Mouse (Mus musculus) telencephalon, adult 2 months (tissue): ENCODE data around the gene Gm20683.

ENCODE experiments used
- DNase-seq: peaks from one replicate; pipeline ENCODE4 v3.0.0-alpha.2; 2011; ENCODE audit warnings: low read depth, low spot score

Gene Gm20683

DNA sequence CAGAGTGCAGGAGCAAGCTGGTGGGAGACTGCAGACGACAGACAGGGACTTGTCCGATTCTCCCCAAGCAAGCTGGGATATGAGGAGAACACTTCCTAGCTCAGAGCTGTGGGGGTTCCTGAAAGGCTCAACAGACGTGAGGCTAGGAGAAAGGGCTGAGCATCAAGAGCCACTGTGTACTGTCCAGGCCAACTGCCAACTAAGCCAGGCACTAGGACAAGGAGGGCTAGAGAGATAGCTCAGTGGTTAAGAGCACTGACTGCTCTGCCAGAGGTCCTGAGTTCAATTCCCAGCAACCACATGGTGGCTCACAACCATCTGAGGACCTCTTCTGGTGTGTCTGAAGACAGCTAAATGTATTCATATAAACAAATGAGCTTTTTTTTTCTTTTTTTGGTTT is 946 bp upstream of the Gm20683 start:
- DNase-seq: no peak

DNA sequence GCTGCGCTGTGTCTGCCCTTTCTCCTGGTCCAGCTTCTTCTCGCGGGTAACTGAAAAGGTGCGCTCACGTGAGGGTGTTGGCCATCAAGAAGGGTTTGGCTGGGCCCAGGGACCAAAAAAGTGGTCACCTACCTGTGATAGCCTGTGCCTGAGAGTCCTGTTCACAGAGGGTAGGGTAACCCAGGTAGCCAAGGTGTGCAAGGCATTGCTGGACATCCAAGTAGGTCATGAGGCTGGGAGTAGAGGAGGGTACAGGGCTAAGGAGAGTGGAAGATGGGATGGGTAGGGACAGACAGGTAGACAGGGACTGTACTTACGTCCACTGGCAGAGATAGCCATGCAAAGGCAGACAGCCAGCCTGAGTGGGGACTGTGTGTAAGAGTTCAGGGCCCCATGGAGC is 1.0 kb downstream of the Gm20683 start:
- no peak for DNase-seq

DNA sequence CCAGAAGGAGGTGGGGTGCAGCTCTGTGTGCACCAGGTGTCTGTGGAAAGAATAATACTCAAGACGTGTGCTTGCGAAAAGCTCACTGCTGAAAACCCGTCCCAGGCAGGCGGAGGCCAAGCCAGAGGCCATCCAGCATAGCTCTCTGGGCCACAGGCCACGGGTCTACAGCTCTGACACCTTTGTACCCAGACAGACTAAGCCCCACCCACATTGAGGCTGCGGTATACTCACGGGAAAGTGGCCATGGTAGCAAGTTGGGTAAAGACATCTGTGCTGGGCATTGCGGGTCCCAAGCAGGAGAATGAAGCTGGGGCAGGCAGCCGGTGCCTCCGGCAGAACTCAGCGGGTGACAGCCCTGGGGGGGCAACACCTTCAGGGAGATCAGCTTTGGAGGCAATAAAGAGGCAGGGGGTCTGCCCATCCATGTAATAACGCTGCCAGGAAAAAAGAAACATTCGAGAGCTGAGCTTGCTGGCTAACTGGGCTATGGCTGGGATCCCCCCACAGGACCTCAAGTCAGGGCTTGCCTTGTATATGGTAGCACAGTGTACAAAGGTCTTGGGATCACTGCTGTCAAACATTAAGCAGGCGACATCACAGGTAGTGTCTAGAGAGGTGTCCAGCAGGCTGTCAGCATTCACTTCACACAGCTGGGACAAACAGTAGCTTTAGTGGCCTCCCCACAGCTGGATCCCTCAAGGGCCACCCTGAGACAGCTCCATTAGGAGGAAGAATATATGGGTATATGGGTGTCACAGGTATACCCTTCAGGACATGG is 1.9 kb downstream of the Gm20683 start:
- no peak for DNase-seq

DNA sequence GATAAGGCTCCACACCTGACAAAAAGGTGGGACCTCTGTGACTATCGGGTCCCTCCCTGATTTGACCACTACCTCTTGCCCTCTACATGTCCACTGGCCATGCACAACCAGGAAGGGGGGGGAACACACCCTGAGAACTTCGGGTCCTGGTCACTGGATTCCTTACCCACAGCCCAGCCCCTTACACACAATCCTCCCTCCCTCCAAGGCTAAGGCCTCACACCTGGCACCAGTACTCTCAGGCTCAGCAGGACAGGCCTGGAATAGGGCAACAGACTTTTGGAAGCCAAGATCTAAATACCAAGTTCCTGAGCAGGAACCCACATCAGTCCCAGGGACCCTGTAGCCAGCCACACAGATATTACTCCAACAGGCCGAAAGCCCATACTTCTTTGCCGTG is 2.7 kb downstream of the Gm20683 start:
- no peak for DNase-seq

DNA sequence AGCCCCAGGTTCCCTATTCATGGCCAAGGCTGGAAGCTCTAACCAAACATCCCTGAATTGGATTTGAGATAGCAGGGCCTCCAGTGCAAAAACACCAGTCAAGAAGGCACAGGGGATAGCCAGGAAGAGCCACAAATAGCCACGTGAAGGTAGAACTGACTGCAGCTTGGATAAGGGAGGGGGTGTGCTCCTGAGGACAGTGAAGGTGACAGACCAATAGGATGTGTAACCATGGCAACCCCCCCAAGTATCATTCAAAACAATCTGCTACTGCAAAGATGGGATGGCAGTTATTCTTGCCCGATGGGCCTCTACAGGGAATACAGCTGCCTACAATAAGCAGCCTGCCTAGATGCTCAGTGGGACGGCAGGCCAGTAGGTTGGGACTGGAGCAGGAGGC is 4.0 kb downstream of the Gm20683 start:
- no peak for DNase-seq

DNA sequence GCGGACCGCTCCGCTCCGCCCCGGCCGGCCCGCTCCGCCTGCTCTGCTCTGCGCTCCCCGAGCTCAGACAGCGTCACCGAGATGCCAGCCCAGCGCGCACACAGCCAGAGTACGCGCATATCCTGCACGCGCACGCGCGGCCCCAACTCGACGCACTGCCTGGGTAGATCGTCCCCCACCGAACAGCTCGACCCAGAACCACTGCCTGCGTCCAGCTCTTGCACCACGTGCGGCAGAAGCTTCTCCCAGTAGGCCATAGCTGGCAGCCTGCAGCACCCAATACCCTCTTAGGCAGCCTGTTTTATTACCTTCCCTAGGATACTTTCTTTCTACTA is 4.5 kb downstream of the Gm20683 start, which contains the start of gene Rhbdl1:
TSS of gene Rhbdl1 (minus strand) at position 220 of the 335 bp plus-strand sequence.
- peak; percentile 78 for DNase-seq

DNA sequence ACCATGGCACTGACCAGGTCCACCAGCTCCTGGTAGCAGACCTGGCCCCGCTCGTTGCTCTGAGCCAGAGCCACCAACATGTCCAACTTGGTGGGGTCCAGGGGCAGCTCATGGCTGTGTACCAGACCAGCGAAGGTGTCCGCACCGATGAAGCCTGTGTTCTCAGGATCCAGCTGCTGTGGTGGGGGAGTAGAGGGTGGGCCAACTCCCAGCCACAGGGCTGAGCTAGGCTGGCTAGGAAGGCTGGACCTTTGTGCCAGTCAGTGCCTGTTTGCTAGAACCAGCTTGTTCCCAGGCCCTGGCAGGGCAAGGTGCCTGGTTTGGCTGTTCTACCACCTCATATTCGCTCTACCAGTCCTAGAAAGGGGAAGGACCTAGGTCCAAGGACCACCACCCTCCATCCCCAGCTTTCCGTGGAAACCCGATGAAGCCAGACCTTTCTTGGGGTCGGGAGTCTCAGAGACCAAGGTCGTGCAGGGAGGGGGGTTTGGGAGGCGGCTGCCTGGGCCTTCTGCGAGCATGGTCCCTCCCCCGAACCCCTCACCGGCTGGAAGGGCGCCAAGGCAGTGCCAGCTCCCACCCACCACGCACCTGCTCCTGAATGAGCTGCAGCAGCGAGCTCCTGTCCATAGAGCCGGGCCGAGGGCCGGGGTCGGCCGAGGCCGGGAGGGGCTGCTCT is 5.0 kb downstream of the Gm20683 start:
- DNase-seq: no peak

DNA sequence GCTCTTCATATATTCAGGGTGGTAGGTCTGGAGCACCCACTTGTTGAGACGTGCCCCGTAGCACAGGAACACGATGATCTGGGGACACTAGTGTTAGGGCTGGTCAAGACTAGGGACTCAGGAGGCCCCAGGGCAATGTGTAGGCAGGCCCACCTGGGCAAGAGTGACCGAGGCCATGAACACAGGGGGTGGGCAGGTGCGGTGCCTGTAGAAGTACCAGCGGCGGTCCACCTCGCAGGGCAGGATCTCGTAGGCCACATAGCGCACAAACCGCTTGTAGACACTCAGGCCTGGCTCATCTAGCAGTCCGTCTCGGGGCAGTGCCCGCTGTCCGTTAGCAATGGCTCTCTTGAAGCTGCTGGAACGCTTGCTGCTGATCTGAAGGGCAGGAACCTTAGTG is 5.7 kb downstream of the Gm20683 start:
- DNase-seq: no peak

DNA sequence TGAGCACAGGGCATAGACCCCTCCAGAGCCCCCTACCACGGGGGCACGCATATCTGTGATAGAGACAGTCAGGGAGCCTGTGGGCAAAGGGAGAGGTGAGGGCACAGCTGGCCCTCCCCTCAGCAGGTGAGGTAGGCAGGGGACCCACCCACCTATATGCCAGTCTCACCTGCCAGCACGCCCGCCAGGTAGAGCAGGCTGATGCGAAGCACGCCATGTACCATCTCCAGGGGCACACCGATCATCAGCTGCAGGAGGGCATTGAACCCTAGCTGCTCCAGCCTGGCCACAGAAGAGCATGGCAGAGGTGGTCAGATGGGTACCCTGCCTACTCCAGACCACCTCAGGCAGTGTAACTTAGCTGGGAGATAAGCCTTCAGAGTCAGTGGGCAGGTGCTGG is 6.3 kb downstream of the Gm20683 start:
- DNase-seq: no peak

DNA sequence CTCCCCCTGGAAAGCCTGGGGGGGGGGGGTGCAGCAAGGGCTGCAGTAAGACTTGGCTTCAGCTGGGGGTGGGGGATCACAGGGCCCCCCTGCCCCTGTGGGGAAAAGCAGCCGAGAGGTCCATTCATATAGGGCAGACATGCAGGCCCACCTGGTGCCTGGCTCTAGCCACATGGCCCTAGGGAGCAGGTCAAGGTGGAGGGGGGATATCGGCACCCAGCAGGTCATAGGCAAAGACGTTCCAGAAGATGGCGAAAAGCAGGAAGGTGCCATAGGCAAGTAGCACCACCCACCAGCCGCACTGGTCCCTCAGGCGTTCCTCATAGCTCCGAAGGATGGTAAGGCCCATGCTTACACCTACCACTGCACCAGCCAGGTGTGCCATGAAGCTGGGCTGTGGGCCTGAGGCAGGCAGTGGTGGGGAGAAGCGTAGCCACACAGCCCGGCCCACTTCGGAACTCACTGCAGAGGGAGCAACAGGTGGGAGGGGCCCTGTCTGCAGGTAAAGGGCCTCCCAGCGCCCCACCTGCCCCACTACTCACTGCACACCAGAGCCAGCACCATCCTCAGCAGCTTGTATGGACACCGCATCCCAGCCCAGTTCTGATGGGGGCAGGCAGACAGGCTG is 6.9 kb downstream of the Gm20683 start:
- no peak for DNase-seq

DNA sequence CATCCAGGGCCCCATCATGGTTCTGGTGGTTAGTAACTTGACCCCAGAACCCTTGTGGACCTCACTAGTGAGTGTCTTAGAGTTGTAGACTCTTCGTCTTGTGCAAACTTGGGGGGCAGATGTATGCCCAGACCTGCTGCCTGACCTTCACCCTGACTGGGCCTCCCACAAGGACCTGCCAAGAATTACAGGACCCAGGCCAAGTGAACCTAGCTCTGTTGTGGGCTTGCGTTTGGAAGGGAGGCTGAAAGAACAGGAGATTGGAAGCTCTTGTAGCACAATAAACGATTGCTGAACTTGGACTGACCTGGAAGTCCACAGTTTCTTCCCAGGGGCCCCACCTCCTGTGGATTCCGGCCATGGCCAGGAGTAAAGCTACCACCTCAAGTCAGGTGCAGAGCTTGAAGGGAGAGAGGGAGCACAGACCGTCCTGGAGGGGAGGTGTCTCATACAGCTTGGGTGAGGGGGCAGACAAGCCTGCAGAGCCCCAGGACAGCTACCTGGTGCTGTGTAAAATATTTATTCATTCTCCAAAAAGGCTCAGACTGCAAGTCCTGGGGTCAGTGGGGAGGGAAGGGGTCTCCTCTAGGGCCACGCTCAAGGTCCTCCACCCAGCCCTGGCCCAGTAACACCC is 7.5 kb downstream of the Gm20683 start:
- no peak for DNase-seq

DNA sequence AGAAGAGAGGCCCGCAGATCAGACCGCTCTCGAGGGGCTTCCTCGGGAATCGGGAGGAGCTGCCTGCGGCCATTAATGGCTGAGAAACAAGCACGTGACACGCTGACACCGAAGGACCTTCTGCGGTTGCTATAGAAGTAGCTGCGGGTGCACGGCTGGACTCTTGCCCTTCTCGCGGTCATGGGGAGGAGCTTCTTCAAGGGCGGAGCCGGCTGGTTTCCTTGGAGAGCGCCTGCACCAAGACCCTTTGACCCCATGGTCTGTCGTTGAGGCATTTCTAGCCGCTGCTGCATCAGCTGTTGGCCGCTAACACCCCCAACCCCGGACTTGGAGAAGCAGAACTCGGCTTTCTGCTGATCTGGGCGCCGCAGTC is 8.3 kb downstream of the Gm20683 start, which contains the start of gene Stub1:
TSS of gene Stub1 (minus strand) at position 114 of the 373 bp plus-strand sequence.
- DNase-seq: peak; percentile 85

DNA sequence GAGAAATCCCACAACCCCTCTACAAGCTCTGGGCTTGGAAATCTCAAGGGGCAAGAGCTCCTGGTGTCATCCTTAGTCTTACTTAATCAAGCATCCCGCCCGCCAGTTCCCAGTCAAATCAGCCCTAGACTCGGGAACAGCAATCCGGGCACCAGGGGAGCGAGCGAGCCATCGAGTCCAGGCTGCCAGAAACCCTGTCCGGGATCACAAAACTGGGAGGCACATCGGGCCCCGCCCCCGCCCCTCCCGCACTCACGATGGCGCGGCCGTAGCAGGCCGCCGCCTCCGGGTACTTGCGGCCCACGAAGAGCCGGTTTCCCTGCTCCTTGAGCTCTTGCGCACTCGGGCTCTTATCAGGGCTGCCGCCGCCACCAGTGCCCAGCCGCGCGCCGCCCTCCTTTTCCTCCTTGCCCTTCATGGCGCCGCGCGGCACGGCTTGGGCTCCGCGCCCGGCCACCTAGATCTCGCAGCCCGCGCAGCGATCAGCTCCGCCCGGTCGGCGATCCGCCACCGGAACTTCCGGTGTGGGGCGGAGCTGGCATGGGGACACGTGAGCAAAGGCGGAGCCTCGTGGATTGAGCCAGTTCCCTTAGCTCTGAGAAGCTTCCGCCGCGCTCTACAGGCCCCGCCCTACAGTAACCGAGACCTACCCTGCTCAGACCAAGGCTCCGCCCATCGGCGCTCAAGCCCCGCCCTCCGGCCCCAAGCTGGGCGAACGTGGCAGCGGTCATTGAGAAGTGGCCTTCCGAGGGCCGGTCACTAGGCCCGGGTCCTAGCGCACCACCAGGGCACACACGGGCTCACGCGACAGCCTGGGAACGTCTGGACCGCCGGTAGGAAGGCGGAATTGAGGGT is 8.9 kb downstream of the Gm20683 start:
- DNase-seq: peak; percentile 99

DNA sequence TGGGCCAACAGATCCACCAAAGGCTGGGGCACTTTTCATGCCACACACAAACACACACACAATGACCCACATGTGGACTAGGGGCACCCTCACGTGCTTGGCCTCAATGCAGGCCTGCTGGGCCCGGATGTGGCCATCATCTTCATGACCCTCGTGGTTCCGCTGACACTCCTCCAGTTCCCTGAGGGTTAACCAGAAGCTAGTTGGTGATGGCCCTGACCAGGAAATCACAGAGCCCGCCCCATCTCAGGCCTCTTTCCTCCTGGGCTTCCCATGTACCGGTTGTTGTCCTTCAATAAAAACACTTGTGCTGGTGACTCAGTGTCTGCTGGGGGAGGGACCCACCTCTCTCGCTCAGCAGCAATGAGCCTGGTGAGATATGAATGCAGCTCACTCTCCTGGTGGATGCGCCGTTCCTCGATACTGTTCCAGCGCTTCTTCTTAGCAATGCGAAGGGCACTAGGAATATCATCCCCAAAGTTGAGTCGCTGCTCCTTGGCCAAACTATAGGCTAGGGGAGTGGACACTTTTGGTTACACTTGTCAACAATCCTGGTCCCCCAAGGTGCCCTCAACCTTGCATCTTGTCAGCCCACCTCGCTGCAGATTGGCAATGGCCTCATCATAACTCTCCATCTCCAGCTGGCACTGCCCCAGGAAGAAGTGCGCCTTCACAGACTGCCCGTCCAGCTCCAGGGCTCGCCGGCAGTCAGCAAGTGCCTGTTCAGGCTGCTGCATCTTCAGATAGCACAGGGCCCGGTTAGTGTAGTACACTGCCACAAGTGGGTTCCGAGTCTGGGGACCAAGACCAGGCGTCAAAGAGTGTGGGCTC is 9.9 kb downstream of the Gm20683 start:
- DNase-seq: no peak

DNA sequence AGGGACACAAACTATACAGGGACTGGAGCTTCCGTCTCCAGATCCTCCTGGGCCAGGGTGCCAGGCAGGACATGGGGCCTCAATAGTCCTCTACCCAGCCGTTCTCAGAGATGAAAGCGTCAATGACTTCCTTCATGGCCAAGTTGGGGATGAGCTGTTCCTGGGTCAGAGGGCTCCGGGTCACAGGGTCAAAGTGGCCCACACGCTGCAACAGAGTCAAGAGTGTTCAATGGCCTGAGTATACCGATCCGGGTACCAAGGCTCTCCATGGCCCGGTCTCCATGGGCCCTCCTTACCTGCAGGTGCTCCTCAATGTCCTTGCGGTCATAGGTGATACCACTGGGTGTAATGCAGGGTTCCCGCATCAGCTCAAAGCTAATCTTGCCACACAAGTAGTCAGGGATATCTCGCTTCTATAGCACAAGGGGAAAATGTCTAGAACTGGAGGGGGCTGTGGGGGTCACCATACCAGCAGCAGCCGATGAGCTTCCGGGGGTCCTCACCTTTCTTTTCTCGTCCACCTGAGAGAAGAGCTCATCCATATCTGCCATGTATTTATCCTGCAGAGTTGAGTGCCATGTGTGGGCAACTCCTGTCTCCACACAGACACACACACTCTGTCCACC is 10.6 kb downstream of the Gm20683 start:
- DNase-seq: no peak

DNA sequence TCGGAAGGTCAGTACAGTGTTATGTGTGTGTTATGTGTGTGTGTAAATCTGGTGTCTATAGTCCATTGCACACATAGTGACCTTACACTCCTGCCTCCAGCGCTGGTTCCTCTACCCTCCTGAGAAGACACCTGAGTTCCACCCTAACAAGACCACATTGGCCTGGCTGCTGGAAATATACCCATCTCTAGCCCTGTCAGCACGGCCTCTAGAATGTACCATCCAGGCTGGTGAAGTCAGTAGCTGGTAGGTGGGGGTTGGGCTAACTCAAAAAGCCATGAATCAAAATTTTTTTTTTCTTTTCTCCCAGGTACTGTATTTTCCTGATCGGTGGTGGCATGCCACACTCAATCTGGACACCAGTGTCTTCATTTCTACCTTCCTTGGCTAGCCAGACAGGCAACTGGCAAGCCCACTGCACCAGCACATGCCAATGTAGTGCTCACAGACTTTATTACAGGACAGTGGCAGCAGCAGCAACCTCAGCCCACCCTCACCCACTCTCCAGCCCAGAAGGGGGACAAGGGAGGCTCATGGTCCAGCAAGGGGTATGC is 11.3 kb downstream of the Gm20683 start:
- DNase-seq: no peak

DNA sequence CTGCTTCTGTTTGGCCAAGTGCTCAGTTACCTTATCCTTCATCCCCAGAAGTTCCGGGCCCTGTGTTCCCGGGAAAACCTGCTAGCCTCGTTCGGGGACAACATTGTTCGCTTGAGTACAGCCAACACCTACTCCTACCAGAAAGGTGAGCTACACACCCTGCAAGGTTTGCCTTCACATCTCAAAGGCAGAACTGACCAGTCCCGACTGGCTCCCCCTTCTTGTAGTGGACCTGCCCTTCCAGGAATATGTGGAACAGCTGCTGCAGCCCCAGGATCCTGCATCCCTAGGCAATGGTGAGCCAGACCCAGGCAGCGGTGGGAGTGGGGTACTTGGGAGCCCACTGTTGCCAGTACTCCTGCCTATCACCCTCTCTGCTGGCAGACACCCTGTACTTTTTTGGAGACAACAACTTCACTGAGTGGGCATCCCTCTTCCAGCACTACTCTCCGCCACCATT is 12.0 kb downstream of the Gm20683 start:
- no peak for DNase-seq

DNA sequence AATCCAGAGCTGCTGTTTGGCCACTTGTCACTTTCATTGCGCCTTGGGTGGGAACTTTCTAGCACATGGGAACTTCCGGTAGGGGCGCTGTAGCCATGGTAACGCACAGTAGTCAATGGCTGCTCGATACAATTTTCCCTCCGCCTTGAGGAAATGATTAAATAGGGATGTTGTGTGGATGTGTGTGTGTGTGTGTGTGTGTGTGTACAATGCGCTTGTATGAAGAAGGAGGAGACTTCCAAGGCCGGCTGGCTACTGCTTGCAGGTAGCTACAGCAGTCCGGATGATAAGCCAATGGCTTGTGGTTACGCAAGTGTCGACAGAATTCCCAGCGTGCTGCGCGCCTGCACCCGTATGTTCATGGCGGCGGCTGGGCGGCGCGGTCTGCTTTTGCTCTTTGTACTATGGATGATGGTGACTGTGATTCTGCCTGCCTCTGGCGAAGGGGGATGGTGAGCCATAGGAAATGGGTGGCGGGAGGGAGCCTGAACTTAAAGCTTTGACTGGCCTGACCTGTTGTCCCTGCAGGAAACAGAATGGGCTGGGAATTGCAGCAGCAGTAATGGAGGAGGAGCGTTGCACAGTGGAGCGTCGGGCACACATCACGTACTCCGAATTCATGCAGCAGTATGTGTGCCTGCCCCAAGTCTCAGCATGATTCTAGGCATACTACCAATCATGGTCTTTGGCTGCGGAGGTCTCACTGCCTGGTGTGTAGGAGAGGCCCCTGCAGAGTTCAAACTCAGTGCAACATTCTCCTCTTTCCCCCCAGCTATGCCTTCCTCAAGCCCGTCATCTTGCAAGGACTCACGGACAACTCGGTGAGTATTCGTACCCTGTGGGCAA is 12.6 kb downstream of the Gm20683 start, which contains the start of gene Jmjd8:
TSS of gene Jmjd8 (plus strand) at position 156 of the 846 bp plus-strand sequence.
- DNase-seq: peak; percentile 89

DNA sequence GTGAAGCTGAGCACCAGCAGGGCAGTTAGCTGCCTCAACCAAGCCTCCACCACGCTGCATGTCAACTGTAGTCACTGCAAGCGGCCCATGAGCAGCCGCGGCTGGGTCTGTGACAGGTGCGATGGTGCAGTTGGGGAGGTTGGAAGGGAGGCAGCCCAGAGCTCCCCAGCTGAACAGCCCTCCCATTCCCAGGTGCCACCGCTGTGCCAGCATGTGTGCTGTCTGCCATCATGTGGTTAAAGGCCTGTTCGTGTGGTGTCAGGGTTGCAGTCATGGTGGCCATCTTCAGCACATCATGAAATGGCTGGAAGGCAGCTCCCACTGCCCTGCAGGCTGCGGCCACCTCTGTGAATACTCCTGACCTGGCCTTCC is 13.4 kb downstream of the Gm20683 start:
- no peak for DNase-seq
